15 mouse cellular contexts compared by ENCODE assay signal in genomic region chr12:37882796-37883195, GRCm38 (mm10).
"Had no signal": no experiment of that assay in that cellular context is flagged by ENCODE, and none has a peak within 500 bp of the region (broad histone marks: within the 10 kb centered on the region; RNA-seq: fewer than 3 reads in every experiment).

No protein-coding gene starts in this region.

- H3K9me3 ChIP-seq: limb, embryonic 12.5 days; limb, embryonic 15.5 days; midbrain, embryonic 12.5 days had no signal

- H3K27ac ChIP-seq: limb, embryonic 12.5 days; limb, embryonic 15.5 days; liver, embryonic 14.5 days; macrophage; midbrain, embryonic 12.5 days had no signal

- H3K36me3 ChIP-seq: limb, embryonic 12.5 days; limb, embryonic 15.5 days; midbrain, embryonic 12.5 days had no signal

- H3K4me3 ChIP-seq: limb, embryonic 12.5 days; limb, embryonic 15.5 days; midbrain, embryonic 12.5 days had no signal

- DNase-seq: kidney, adult 18-20 months; kidney, adult 9 months; kidney, postnatal 14 days; left cerebral cortex, postnatal 4 days; liver, postnatal 0 days; lung, postnatal 10 days; thymus, adult 18-20 months; thymus, postnatal 36 days had no signal

- H3K27me3 ChIP-seq: limb, embryonic 15.5 days; midbrain, embryonic 12.5 days had no signal

- H3K9ac ChIP-seq: limb, embryonic 12.5 days; limb, embryonic 15.5 days; liver, embryonic 14.5 days; liver, postnatal 0 days; midbrain, embryonic 12.5 days had no signal

- H3K4me2 ChIP-seq: limb, embryonic 12.5 days; limb, embryonic 15.5 days; liver, embryonic 11.5 days; midbrain, embryonic 12.5 days had no signal

- ATAC-seq: liver, postnatal 0 days; midbrain, embryonic 16.5 days had no signal
